Mouse (Mus musculus): ENCODE measurements at regions not wholly inside any gene's neighbourhood (a gene's known extent, or its start where the extent isn't known, plus 50 kb on each side); places are given as distances from the start of the nearest gene placed in this dataset.

DNA sequence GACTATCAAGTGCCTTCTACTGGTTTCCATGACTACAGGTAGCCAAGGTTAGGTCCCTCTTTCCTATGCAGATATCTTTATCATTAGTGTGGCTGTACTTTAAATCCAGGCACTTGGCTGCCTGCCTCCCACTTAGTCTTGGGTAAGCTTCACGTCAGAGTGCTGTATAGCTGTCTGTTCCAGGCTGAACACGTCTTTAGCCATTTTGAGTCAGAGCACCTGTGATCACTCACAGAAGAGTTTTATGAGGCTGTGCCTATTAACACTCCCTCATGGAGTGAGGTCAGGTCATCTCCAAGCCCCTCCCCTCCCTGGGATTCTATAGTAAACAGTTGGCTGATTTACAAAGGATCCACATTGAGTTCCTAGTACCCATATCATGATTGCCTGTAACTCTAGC, 322.0 kb downstream of the Rps6kc1 start:
- Histone ChIP-seq H3K27me3 (ENCODE audit: insufficient read depth, low read length) (peaks cover 3% of the 10 kb centered on the region; the same call in 1 of the 2 replicates), H3K4me3 (replicated peaks; ENCODE audit: low read length) (no peak overlapping the region), H3K4me1 (replicated peaks; ENCODE audit: low read depth, low read length) (no peaks in the 10 kb centered on the region), H3K9me3 (ENCODE audit: low read length) (no peaks in the 10 kb centered on the region), H3K36me3 (ENCODE audit: insufficient read depth, low read length) (no peaks in the 10 kb centered on the region)
- no peak for TF ChIP-seq NANOG (IDR thresholded peaks at IDR 0.05; ENCODE audit: borderline replicate concordance, low read length)
- no peak for TF ChIP-seq POU5F1 (IDR thresholded peaks at IDR 0.05; ENCODE audit: borderline replicate concordance, low read length)
- TF ChIP-seq CTCF (conservative IDR thresholded peaks at IDR 0.05; ENCODE audit: low read length): no peak

DNA sequence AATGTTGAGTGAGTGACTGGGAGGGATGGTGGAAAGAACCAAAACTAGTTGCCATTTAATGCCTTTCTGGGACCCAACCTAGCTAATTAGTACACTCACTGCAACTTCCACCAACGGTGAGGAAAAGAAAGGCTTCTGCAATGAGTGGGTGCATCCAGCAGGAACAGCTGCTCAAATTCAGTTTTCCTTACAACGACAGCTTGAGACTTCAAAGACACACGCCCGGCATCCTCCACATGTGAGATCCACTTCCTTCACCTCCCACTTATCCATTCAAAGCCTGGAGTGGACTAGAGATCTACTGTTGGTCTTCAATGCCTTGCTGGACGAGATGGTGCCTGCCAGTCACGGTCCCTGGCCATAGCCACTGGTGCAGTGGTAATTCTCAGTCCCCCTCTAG, 328.3 kb downstream of the Rps6kc1 start:
- Histone ChIP-seq H3K4me3 (replicated peaks; ENCODE audit: low read length) (no peak overlapping the region), H3K36me3 (ENCODE audit: insufficient read depth, low read length) (no peaks in the 10 kb centered on the region), H3K9me3 (ENCODE audit: low read length) (no peaks in the 10 kb centered on the region), H3K27me3 (ENCODE audit: insufficient read depth, low read length) (0 out of 2 replicates have a peak, but pooled peaks cover 3% of the 10 kb centered on the region), H3K4me1 (replicated peaks; ENCODE audit: low read depth, low read length) (no peaks in the 10 kb centered on the region)
- TF ChIP-seq NANOG (IDR thresholded peaks at IDR 0.05; ENCODE audit: borderline replicate concordance, low read length) (no peak), POU5F1 (IDR thresholded peaks at IDR 0.05; ENCODE audit: borderline replicate concordance, low read length) (no peak), CTCF (conservative IDR thresholded peaks at IDR 0.05; ENCODE audit: low read length) (no peak)

- Histone ChIP-seq H3K4me1 (replicated peaks; ENCODE audit: low read depth, low read length) (no peaks in the 10 kb centered on the region), H3K36me3 (ENCODE audit: insufficient read depth, low read length) (no peaks in the 10 kb centered on the region), H3K27me3 (ENCODE audit: insufficient read depth, low read length) (0 out of 2 replicates have a peak, but pooled peaks cover 3% of the 10 kb centered on the region), H3K4me3 (replicated peaks; ENCODE audit: low read length) (no peak overlapping the region), H3K9me3 (ENCODE audit: low read length) (no peaks in the 10 kb centered on the region)
- no peak for TF ChIP-seq POU5F1 (IDR thresholded peaks at IDR 0.05; ENCODE audit: borderline replicate concordance, low read length)
- no peak for TF ChIP-seq NANOG (IDR thresholded peaks at IDR 0.05; ENCODE audit: borderline replicate concordance, low read length)
- no peak for TF ChIP-seq CTCF (conservative IDR thresholded peaks at IDR 0.05; ENCODE audit: low read length)
Measured at GRCm38 (mm10) chr1:190580653-190581052, 330.9 kb downstream of the Rps6kc1 start.

DNA sequence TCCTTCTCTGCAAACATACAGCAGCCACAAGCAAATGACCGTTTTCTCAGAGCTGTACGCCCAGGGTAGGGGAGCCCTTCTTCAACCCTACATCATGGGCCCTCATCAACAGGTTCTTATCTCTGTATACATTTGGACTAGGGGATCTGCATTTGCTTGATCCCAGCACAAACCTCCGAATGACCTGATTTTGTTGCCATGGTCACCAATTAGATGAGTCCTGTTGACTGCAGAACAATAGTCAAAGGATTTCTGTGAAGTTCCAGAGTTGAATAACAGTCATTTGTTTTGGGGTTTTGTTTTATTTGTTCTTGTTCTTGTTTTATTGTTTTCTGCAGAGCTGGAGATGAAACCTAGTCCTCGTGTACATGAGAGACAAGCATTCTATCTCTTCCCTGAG, 340.6 kb downstream of the Rps6kc1 start:
- Histone ChIP-seq H3K27me3 (ENCODE audit: insufficient read depth, low read length) (no peaks in the 10 kb centered on the region), H3K36me3 (ENCODE audit: insufficient read depth, low read length) (no peaks in the 10 kb centered on the region), H3K9me3 (ENCODE audit: low read length) (0 out of 2 replicates have a peak, but pooled peaks cover 8% of the 10 kb centered on the region), H3K4me3 (replicated peaks; ENCODE audit: low read length) (no peak overlapping the region), H3K4me1 (replicated peaks; ENCODE audit: low read depth, low read length) (no peaks in the 10 kb centered on the region)
- TF ChIP-seq NANOG (IDR thresholded peaks at IDR 0.05; ENCODE audit: borderline replicate concordance, low read length) (no peak), CTCF (conservative IDR thresholded peaks at IDR 0.05; ENCODE audit: low read length) (no peak), POU5F1 (IDR thresholded peaks at IDR 0.05; ENCODE audit: borderline replicate concordance, low read length) (no peak)

DNA sequence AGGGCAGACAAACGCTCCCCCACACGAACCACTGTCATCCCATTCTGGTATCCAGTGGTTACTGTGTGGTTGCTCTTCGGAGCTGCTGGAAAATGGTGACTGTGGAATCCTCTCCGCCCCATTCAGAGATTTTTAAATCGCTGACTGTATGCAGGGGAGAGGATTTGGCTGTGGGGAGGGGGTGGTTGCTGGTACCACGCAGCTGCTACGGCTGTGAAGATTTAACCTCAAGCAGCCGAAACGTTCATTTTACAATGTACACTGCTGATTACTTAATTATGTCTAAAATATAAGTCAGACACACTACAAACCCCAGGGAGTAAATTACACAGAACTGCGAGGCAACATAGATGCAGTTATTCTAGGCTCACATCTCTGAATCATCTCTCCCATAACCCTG, 341.0 kb downstream of the Rps6kc1 start:
- Histone ChIP-seq H3K27me3 (ENCODE audit: insufficient read depth, low read length) (no peaks in the 10 kb centered on the region), H3K9me3 (ENCODE audit: low read length) (0 out of 2 replicates have a peak, but pooled peaks cover 8% of the 10 kb centered on the region), H3K4me3 (replicated peaks; ENCODE audit: low read length) (no peak overlapping the region), H3K4me1 (replicated peaks; ENCODE audit: low read depth, low read length) (no peaks in the 10 kb centered on the region), H3K36me3 (ENCODE audit: insufficient read depth, low read length) (no peaks in the 10 kb centered on the region)
- no peak for TF ChIP-seq NANOG (IDR thresholded peaks at IDR 0.05; ENCODE audit: borderline replicate concordance, low read length)
- TF ChIP-seq CTCF (conservative IDR thresholded peaks at IDR 0.05; ENCODE audit: low read length): no peak
- no peak for TF ChIP-seq POU5F1 (IDR thresholded peaks at IDR 0.05; ENCODE audit: borderline replicate concordance, low read length)

DNA sequence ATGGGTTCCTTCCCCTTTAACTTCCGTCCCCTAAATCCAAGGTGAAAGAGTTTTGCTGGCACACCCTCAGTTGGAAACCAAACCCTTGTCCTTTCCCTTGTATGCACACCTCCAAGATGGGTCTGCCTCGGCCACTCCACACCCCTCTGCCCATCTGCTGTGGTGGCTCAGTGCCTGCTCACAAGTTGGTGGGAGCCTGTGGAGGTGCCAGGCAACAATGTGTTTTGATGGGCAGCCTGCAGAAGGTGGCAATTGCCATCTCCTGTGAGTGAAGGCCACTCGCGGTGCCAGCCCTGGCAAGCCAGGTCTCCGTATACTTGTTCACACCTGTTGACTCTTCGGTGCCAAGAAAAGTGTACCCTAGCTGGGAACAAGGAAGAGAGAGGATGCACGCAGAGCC, 344.8 kb downstream of the Rps6kc1 start:
- no peaks in the 10 kb centered on the region for H3K4me1 ChIP-seq (replicated peaks; ENCODE audit: low read depth, low read length)
- H3K9me3 ChIP-seq (ENCODE audit: low read length): 0 out of 2 replicates have a peak, but pooled peaks cover 8% of the 10 kb centered on the region
- TF ChIP-seq CTCF (conservative IDR thresholded peaks at IDR 0.05; ENCODE audit: low read length) (no peak), NANOG (IDR thresholded peaks at IDR 0.05; ENCODE audit: borderline replicate concordance, low read length) (no peak), POU5F1 (IDR thresholded peaks at IDR 0.05; ENCODE audit: borderline replicate concordance, low read length) (no peak)
- no peak overlapping the region for H3K4me3 ChIP-seq (replicated peaks; ENCODE audit: low read length)
- no peaks in the 10 kb centered on the region for H3K27me3 ChIP-seq (ENCODE audit: insufficient read depth, low read length)
- H3K36me3 ChIP-seq (ENCODE audit: insufficient read depth, low read length): no peaks in the 10 kb centered on the region

DNA sequence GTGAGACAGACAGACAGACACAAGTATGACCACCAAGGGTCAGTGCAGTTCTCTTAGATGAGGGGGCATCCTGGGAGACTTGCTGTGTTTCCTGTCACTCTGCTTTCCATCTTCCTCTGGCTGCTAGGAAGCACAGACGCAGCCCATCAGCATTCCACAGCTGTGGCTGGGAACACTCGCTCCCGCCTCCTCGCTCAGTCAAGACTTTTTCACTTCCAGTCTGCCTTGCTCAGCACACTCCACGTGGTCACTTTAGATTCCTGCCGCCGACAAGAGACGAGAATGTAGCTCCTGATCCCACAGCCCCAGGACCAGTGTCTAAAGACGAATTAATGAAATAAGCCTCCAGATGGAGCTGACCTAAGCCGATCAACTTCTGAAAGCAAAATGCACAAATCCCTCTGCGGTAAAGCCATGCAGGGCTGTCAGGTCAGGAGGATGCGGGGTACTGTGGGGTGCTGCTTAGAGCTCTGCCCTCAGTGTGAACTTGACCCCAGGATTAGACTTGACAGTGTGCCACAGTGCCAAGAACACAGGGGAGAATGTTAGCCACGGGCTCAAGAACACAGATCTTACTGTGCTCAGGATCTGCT, 348.6 kb downstream of the Rps6kc1 start:
- TF ChIP-seq NANOG (IDR thresholded peaks at IDR 0.05; ENCODE audit: borderline replicate concordance, low read length) (no peak), CTCF (conservative IDR thresholded peaks at IDR 0.05; ENCODE audit: low read length) (no peak), POU5F1 (IDR thresholded peaks at IDR 0.05; ENCODE audit: borderline replicate concordance, low read length) (no peak)
- Histone ChIP-seq H3K27me3 (ENCODE audit: insufficient read depth, low read length) (no peaks in the 10 kb centered on the region), H3K4me3 (replicated peaks; ENCODE audit: low read length) (no peak overlapping the region), H3K36me3 (ENCODE audit: insufficient read depth, low read length) (no peaks in the 10 kb centered on the region), H3K4me1 (replicated peaks; ENCODE audit: low read depth, low read length) (no peaks in the 10 kb centered on the region), H3K9me3 (ENCODE audit: low read length) (no peaks in the 10 kb centered on the region)

GRCm38 (mm10) chr1:190560086-190560485, 351.5 kb downstream of the Rps6kc1 start:
- no peaks in the 10 kb centered on the region for H3K4me1 ChIP-seq (replicated peaks; ENCODE audit: low read depth, low read length)
- no peak overlapping the region for H3K4me3 ChIP-seq (replicated peaks; ENCODE audit: low read length)
- H3K36me3 ChIP-seq (ENCODE audit: insufficient read depth, low read length): no peaks in the 10 kb centered on the region
- no peaks in the 10 kb centered on the region for H3K27me3 ChIP-seq (ENCODE audit: insufficient read depth, low read length)
- TF ChIP-seq POU5F1 (IDR thresholded peaks at IDR 0.05; ENCODE audit: borderline replicate concordance, low read length): no peak
- no peaks in the 10 kb centered on the region for H3K9me3 ChIP-seq (ENCODE audit: low read length)

DNA sequence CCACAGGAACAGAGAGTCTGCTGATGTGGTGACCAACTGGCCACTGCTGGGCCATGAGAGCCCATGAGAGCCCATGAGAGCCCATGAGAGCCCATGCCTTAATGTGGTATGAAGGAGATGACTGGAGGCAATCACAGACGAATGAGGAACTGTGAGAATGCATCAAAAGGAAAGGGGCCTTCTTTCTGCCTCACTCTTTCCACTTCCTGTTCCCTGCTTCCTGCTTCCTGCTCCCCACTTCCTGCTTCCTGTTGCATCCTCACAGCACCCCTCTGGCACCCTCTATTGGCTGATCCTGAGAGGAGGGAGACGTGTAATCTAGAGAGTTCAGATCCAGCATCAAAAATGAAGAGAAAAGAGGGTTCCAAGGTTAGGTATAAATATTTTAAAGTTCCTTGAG, 369.7 kb downstream of the Rps6kc1 start:
- no peak overlapping the region for H3K4me3 ChIP-seq (replicated peaks; ENCODE audit: low read length)
- H3K36me3 ChIP-seq (ENCODE audit: insufficient read depth, low read length): no peaks in the 10 kb centered on the region
- TF ChIP-seq POU5F1 (IDR thresholded peaks at IDR 0.05; ENCODE audit: borderline replicate concordance, low read length) (no peak), NANOG (IDR thresholded peaks at IDR 0.05; ENCODE audit: borderline replicate concordance, low read length) (no peak), CTCF (conservative IDR thresholded peaks at IDR 0.05; ENCODE audit: low read length) (no peak; the same call in 1 of the 2 replicates)
- no peaks in the 10 kb centered on the region for H3K27me3 ChIP-seq (ENCODE audit: insufficient read depth, low read length)
- no peaks in the 10 kb centered on the region for H3K4me1 ChIP-seq (replicated peaks; ENCODE audit: low read depth, low read length)
- peaks cover 5% of the 10 kb centered on the region for H3K9me3 ChIP-seq (ENCODE audit: low read length)

Measured in E14TG2a.4 (cell line).